Mouse (Mus musculus) ES-Bruce4 (cell line): ENCODE results near the gene Ly6c2. TPM values are rescaled to one million over a fixed set of nuclear protein-coding genes. Genes with fewer than 3 reads are reported as not detected.
"Not testable (repeated sequence)": the region's sequence is repeated elsewhere in the genome, so short reads cannot be mapped to it uniquely, and the experiment has no call there.

Experiments used
- H3K27ac ChIP-seq: 2 replicates; pipeline ENCODE4 v1.5.1; 2012; ENCODE audit warnings: low read length, inconsistent platforms; ENCODE audit not compliant: insufficient read depth
- H3K27me3 ChIP-seq: 2 replicates; pipeline ENCODE4 v1.6.1; 2012; ENCODE audit warnings: mild to moderate bottlenecking, low read length, inconsistent platforms; ENCODE audit not compliant: control insufficient read depth, poor library complexity, insufficient read depth, severe bottlenecking
- H3K36me3 ChIP-seq: 2 replicates; pipeline ENCODE4 v1.6.1; 2012; ENCODE audit warnings: inconsistent platforms, mild to moderate bottlenecking, low read length, moderate library complexity; ENCODE audit not compliant: control insufficient read depth, poor library complexity, insufficient read depth, severe bottlenecking
- H3K4me1 ChIP-seq: one replicate; pipeline ENCODE4 v1.8.1; 2011; ENCODE audit warnings: low read length; ENCODE audit not compliant: control insufficient read depth, insufficient read depth
- H3K4me3 ChIP-seq: 2 replicates; pipeline ENCODE4 v1.5.1; 2011; ENCODE audit warnings: low read depth, mild to moderate bottlenecking, low read length
- H3K9ac ChIP-seq: 2 replicates; pipeline ENCODE4 v1.6.1; 2012; ENCODE audit warnings: low read depth, mild to moderate bottlenecking, inconsistent platforms; ENCODE audit not compliant: poor library complexity, severe bottlenecking
- H3K9me3 ChIP-seq: replicated peaks from 2 replicates; pipeline ENCODE4 v1.6.1; 2012; ENCODE audit warnings: mild to moderate bottlenecking, low read length, inconsistent platforms; ENCODE audit not compliant: control insufficient read depth, poor library complexity, insufficient read depth, severe bottlenecking
- CTCF ChIP-seq: IDR thresholded peaks from one replicate; pipeline ENCODE4 v1.8.1; 2011; ENCODE audit warnings: low read depth, low read length
- EP300 ChIP-seq: IDR thresholded peaks from 2 replicates; pipeline ENCODE4 v1.6.1; 2011; ENCODE audit warnings: low read depth, low read length; ENCODE audit not compliant: insufficient read depth
- POLR2A ChIP-seq: IDR thresholded peaks from one replicate; pipeline ENCODE4 v1.8.1; 2011; ENCODE audit warnings: low read length; ENCODE audit not compliant: insufficient read depth
- polyA plus RNA-seq: library from polyadenylated mRNA; stranded (reverse); fragments of >200 nt; gene quantifications from 2 replicates; pipeline ENCODE4 v1.2.4, GENCODE M21; 2011; ENCODE audit warnings: low read depth; ENCODE audit not compliant: missing spikeins, insufficient read depth, insufficient read length

Gene Ly6c2
- polyA plus RNA-seq, result 2.1 TPM in 1 of 2 replicates, not detected in the other

GRCm38 (mm10) chr15:75111861-75112630 lies at the start of gene Ly6c2:
TSS of gene Ly6c2 (minus strand) at chr15:75111970.
- not testable (repeated sequence) for H3K27me3 ChIP-seq, H3K9me3 ChIP-seq, H3K4me3 ChIP-seq, H3K27ac ChIP-seq, H3K36me3 ChIP-seq, H3K4me1 ChIP-seq, H3K9ac ChIP-seq

- Histone ChIP-seq H3K4me1 (no peaks in the 10 kb centered on the region), H3K9me3 (0 out of 2 replicates have a peak, but pooled peaks cover 10% of the 10 kb centered on the region), H3K4me3 (no peak overlapping the region), H3K27me3 (no peaks in the 10 kb centered on the region), H3K27ac (no peak overlapping the region), H3K36me3 (no peaks in the 10 kb centered on the region), H3K9ac (no peak overlapping the region)
- TF ChIP-seq CTCF (no peak), POLR2A (no peak), EP300 (no peak)
Measured at GRCm38 (mm10) chr15:75157646-75158045, 45.9 kb upstream of the Ly6c2 start.

- Histone ChIP-seq H3K36me3 (no peaks in the 10 kb centered on the region), H3K4me3 (no peak within 1 kb of the TSS), H3K9me3 (0 out of 2 replicates have a peak, but pooled peaks cover 6% of the 10 kb centered on the region), H3K4me1 (no peaks in the 10 kb centered on the region), H3K9ac (no peak within 1 kb of the TSS), H3K27me3 (no peaks in the 10 kb centered on the region), H3K27ac (no peak within 1 kb of the TSS)
- no peak for TF ChIP-seq CTCF
Measured at GRCm38 (mm10) chr15:75154940-75155339, 43.2 kb upstream of the Ly6c2 start, which contains the start of gene Ly6g. TSS of gene Ly6g (plus strand) at chr15:75155240.

GRCm38 (mm10) chr15:75153087-75153486 lies 41.3 kb upstream of the Ly6c2 start:
- Histone ChIP-seq H3K27ac (no peak overlapping the region), H3K27me3 (no peaks in the 10 kb centered on the region), H3K4me3 (no peak overlapping the region), H3K36me3 (no peaks in the 10 kb centered on the region), H3K9me3 (0 out of 2 replicates have a peak, but pooled peaks cover 5% of the 10 kb centered on the region), H3K4me1 (no peaks in the 10 kb centered on the region), H3K9ac (no peak overlapping the region)
- TF ChIP-seq POLR2A (no peak), CTCF (no peak), EP300 (no peak)

GRCm38 (mm10) chr15:75143735-75144134 lies 32.0 kb upstream of the Ly6c2 start:
- H3K9ac ChIP-seq, result no peak overlapping the region
- no peaks in the 10 kb centered on the region for H3K9me3 ChIP-seq
- H3K27ac ChIP-seq, result no peak overlapping the region
- TF ChIP-seq EP300 (no peak), POLR2A (no peak), CTCF (peak; percentile 66)
- no peak overlapping the region for H3K4me3 ChIP-seq
- no peaks in the 10 kb centered on the region for H3K4me1 ChIP-seq
- H3K27me3 ChIP-seq, result no peaks in the 10 kb centered on the region
- no peaks in the 10 kb centered on the region for H3K36me3 ChIP-seq

- not testable (repeated sequence) for H3K27me3 ChIP-seq, H3K9ac ChIP-seq, H3K36me3 ChIP-seq, H3K4me1 ChIP-seq, H3K27ac ChIP-seq, H3K9me3 ChIP-seq, H3K4me3 ChIP-seq
- peak; percentile 28 for TF ChIP-seq CTCF
Measured at GRCm38 (mm10) chr15:75141812-75142360, 30.1 kb upstream of the Ly6c2 start.

GRCm38 (mm10) chr15:75137739-75138138 lies 26.0 kb upstream of the Ly6c2 start:
- not testable (repeated sequence) for H3K36me3 ChIP-seq, H3K9ac ChIP-seq, H3K27me3 ChIP-seq, H3K4me1 ChIP-seq, H3K9me3 ChIP-seq, H3K4me3 ChIP-seq, H3K27ac ChIP-seq

- H3K9ac ChIP-seq, H3K4me1 ChIP-seq, H3K27me3 ChIP-seq, H3K36me3 ChIP-seq, H3K27ac ChIP-seq, H3K4me3 ChIP-seq, H3K9me3 ChIP-seq: not testable (repeated sequence)
Measured at GRCm38 (mm10) chr15:75135090-75135783, 23.5 kb upstream of the Ly6c2 start.
